ENCODE assay signal across 8 mouse cellular contexts in the genomic region with DNA sequence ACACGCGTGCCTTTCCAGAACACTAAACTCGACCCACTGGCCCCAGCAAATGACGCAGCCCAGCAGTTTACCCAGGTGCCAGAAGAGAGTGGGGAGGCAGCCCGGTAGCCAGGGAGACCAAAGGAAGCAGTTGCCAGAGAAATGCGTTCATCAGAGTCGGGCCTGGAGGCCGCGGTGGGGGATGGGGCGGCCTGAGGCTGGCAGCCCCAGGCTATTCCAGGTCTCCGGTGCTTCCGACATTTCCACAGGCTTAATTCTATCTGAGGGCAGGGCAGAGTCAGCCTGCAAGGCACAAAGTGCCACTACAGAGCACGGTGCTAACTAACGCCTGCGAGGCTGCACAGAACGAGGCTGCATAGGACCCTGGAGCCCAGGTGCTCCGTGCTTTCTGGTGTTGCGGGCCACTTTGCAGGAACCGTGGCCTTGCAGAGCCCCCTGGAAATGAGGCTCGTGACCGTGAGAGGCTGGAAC. TPM values are rescaled to one million over a fixed set of nuclear protein-coding genes. Genes with fewer than 3 reads are reported as not detected.
DNase-seq lines count a peak whose midpoint lies in the region; ATAC-seq lines count a peak whose summit lies in the region.

No protein-coding gene starts in this region.

- H3K4me1 ChIP-seq in embryonic facial prominence, embryonic 15.5 days, result peaks cover 26% of the 10 kb centered on the region
- H3K4me1 ChIP-seq in midbrain, embryonic 15.5 days, result peaks cover 27% of the 10 kb centered on the region

- no peaks in the 10 kb centered on the region for H3K36me3 ChIP-seq in embryonic facial prominence, embryonic 15.5 days
- H3K36me3 ChIP-seq in midbrain, embryonic 15.5 days (replicated peaks), result no peaks in the 10 kb centered on the region

- peak overlapping the region; percentile 48 for H3K4me3 ChIP-seq in embryonic facial prominence, embryonic 15.5 days (replicated peaks)
- peak overlapping the region; percentile 50 for H3K4me3 ChIP-seq in midbrain, embryonic 15.5 days

- H3K9ac ChIP-seq in embryonic facial prominence, embryonic 15.5 days, result no peak overlapping the region
- 0 out of 2 replicates have a peak overlapping the region, but pooled peaks have one; percentile 4 for H3K9ac ChIP-seq in midbrain, embryonic 15.5 days

- peak overlapping the region; percentile 93 for H3K4me2 ChIP-seq in embryonic facial prominence, embryonic 15.5 days (replicated peaks)
- peak overlapping the region; percentile 96 for H3K4me2 ChIP-seq in midbrain, embryonic 15.5 days

- WGBS in embryonic facial prominence, embryonic 15.5 days, result 6% methylated on average over 21 of the region's 21 CpGs
- WGBS in midbrain, embryonic 15.5 days, result 2% methylated on average over 21 of the region's 21 CpGs

- intact Hi-C loops in heart, postnatal 10 days (cut with DNase I), result loop anchor here (10.0 kb wide), 1 partner anchor 312 kb away; the partner anchor contains the start of gene Ramac

- no peak overlapping the region for H3K27ac ChIP-seq in embryonic facial prominence, embryonic 15.5 days (replicated peaks)
- no peak overlapping the region for H3K27ac ChIP-seq in midbrain, embryonic 15.5 days

- H3K9me3 ChIP-seq in embryonic facial prominence, embryonic 15.5 days (replicated peaks), result no peaks in the 10 kb centered on the region
- no peaks in the 10 kb centered on the region for H3K9me3 ChIP-seq in midbrain, embryonic 15.5 days

- peak; percentile 82 to 92 for DNase-seq in adrenal gland, adult (ENCODE audit: inconsistent age in 2 of 2, low spot score in 1 of 2)
- no peak for DNase-seq in adrenal gland, postnatal 4 days (ENCODE audit: low spot score in 2 of 2)
- peak; percentile 75 for DNase-seq in R1 (ENCODE audit: low read depth, low spot score)
- peak; percentile 24 to 46 for DNase-seq in heart, postnatal 10 days
- peak; percentile 31 to 54 for DNase-seq in kidney, postnatal 36 days
- no peak for DNase-seq in thymus, adult 18-20 months

- ATAC-seq in embryonic facial prominence, embryonic 15.5 days (ENCODE audit: insufficient number of reproducible peaks, low FRiP score, low TSS enrichment, low read depth), result no peak; the same call in 1 of the 2 replicates
- peak; percentile 37 for ATAC-seq in midbrain, embryonic 15.5 days (replicated peaks)

- peaks cover 73% of the 10 kb centered on the region for H3K27me3 ChIP-seq in embryonic facial prominence, embryonic 15.5 days
- peaks cover 59% of the 10 kb centered on the region for H3K27me3 ChIP-seq in midbrain, embryonic 15.5 days (replicated peaks)

RNA-seq across cellular contexts. Expression of gene Cpeb1, which starts 2.3 kb away (rescaled TPM):
- 10 to 100 TPM; 17.4 to 17.8 TPM for total RNA-seq in adrenal gland, postnatal 4 days (2021)
- polyA plus RNA-seq in embryonic facial prominence, embryonic 15.5 days (2015; fragmentation: Nextera tagmentation; extraction: Ambion mirVana), result 3.1 and 4.0 TPM in 2 replicates
- 10 to 100 TPM in 1 of 2 experiments, 1 to 10 TPM in 1; 9.8 to 11.5 TPM for total RNA-seq in heart, postnatal 10 days (2021)
- 4.0 and 5.1 TPM in 2 replicates for polyA plus RNA-seq in midbrain, embryonic 15.5 days (2015; fragmentation: Nextera tagmentation; extraction: Ambion mirVana)

RNA-seq across cellular contexts. Expression of gene Ap3b2, which starts 40.7 kb away (rescaled TPM):
- total RNA-seq in adrenal gland, postnatal 4 days (2021), result 10 to 100 TPM; 15.3 to 19.2 TPM
- polyA plus RNA-seq in embryonic facial prominence, embryonic 15.5 days (2015; fragmentation: Nextera tagmentation; extraction: Ambion mirVana), result 3.5 and 4.6 TPM in 2 replicates
- under 1 TPM in 1 of 2 experiments, not detected in 1; 0.22 TPM for total RNA-seq in heart, postnatal 10 days (2021)
- 155 and 162 TPM in 2 replicates for polyA plus RNA-seq in midbrain, embryonic 15.5 days (2015; fragmentation: Nextera tagmentation; extraction: Ambion mirVana)

RNA-seq across cellular contexts. Expression of gene BC048679, which starts 45.1 kb away (rescaled TPM):
- total RNA-seq in adrenal gland, postnatal 4 days (2021), result not detected
- not detected in 2 replicates for polyA plus RNA-seq in embryonic facial prominence, embryonic 15.5 days (2015; fragmentation: Nextera tagmentation; extraction: Ambion mirVana)
- total RNA-seq in heart, postnatal 10 days (2021), result not detected
- not detected in 2 replicates for polyA plus RNA-seq in midbrain, embryonic 15.5 days (2015; fragmentation: Nextera tagmentation; extraction: Ambion mirVana)

Comparison
In these comparisons a context has a peak if more than half of its experiments do, and no peak if none do; other contexts are left out.
1. DNase-seq: peak in adrenal gland, adult (2 of 2), R1 (single experiment), heart, postnatal 10 days (2 of 2) and kidney, postnatal 36 days (2 of 2); none in adrenal gland, postnatal 4 days (0 of 2) and thymus, adult 18-20 months (0 of 2).
2. RNA of gene Ap3b2, which starts 40.7 kb away (total RNA-seq): 15.3 to 19.2 TPM in adrenal gland, postnatal 4 days; 0.22 TPM in heart, postnatal 10 days; every median in the first group is over 10 times any median in the second.